Mouse (Mus musculus) cerebellum, adult 2 months (tissue): ENCODE data around the gene Sik3.

ENCODE experiments used
- CTCF ChIP-seq: fragments of 200-500 bp; IDR thresholded peaks from 2 replicates; pipeline ENCODE4 v1.5.1; 2011; ENCODE audit warnings: low read depth, mild to moderate bottlenecking, control low read depth, low read length, moderate library complexity, borderline replicate concordance; ENCODE audit not compliant: insufficient read depth
- POLR2A ChIP-seq: fragments of 200-500 bp; IDR thresholded peaks from 2 replicates; pipeline ENCODE4 v1.6.1; 2011; ENCODE audit warnings: low read length, control low read depth, borderline replicate concordance; ENCODE audit not compliant: insufficient read depth

- TF ChIP-seq CTCF (no peak), POLR2A (no peak)
These were observed 93.5 kb downstream of the Sik3 start for GRCm38 (mm10) chr9:46106105-46106504.
